Mouse (Mus musculus) heart, embryonic 16.5 days (tissue): Measurements from ENCODE around the gene Sf3b6. TPM values are rescaled to one million over a fixed set of nuclear protein-coding genes. Genes with fewer than 3 reads are reported as not detected.

Experiments
- ATAC-seq: fragments of 200-750 bp; cut with Nextera tagmentation; replicated peaks from 2 replicates; pipeline ENCODE4 v1.8.0; 2017; ENCODE audit warnings: moderate number of reproducible peaks; ENCODE audit not compliant: insufficient read depth, low FRiP score; ENCODE audit errors: extremely low read depth
- H3K27ac ChIP-seq: fragments of 300-500 bp; sonication (generic); 2 replicates; pipeline ENCODE4 v1.5.1; 2014; ENCODE audit warnings: mild to moderate bottlenecking, low read length, control low read depth, moderate library complexity
- H3K27me3 ChIP-seq: fragments of 300-500 bp; sonication (generic); 2 replicates; pipeline ENCODE4 v1.6.1; 2014; ENCODE audit warnings: low read length, mixed read lengths; ENCODE audit not compliant: control insufficient read depth, insufficient read depth
- H3K36me3 ChIP-seq: fragments of 300-500 bp; sonication (generic); 2 replicates; pipeline ENCODE4 v1.6.1; 2014; ENCODE audit not compliant: control insufficient read depth, insufficient read depth
- H3K4me1 ChIP-seq: fragments of 300-500 bp; sonication (generic); 2 replicates; pipeline ENCODE4 v1.6.1; 2014; ENCODE audit warnings: low read length, mixed read lengths; ENCODE audit not compliant: control insufficient read depth, insufficient read depth
- H3K4me2 ChIP-seq: fragments of 300-500 bp; sonication (generic); 2 replicates; pipeline ENCODE4 v1.6.1; 2014; ENCODE audit warnings: low read depth, mild to moderate bottlenecking, control low read depth, low read length
- H3K4me3 ChIP-seq: fragments of 300-500 bp; sonication (generic); 2 replicates; pipeline ENCODE4 v1.5.1; 2014; ENCODE audit warnings: mild to moderate bottlenecking, control low read depth, low read length
- H3K9ac ChIP-seq: fragments of 300-500 bp; sonication (generic); 2 replicates; pipeline ENCODE4 v1.6.1; 2014; ENCODE audit warnings: low read length, control low read depth
- H3K9me3 ChIP-seq: fragments of 300-500 bp; sonication (generic); replicated peaks from 2 replicates; pipeline ENCODE4 v1.6.1; 2016; ENCODE audit warnings: low read length; ENCODE audit not compliant: control insufficient read depth
- WGBS: fragments of 180-500 bp; shearing (Covaris S2); extraction: QIAGEN DNeasy Blood & Tissue Kit; methylation state at CpG from one replicate; pipeline ENCODE4 v1.1.7; 2014; 5-methylcytosine and 5-hydroxymethylcytosine counted together
- polyA plus RNA-seq: library from polyadenylated mRNA; unstranded; fragments of >200 nt; fragmentation: Nextera tagmentation; extraction: Ambion mirVana; gene quantifications from 2 replicates; pipeline ENCODE4 v1.2.1, GENCODE M21; 2015

The Sf3b6 gene
- polyA plus RNA-seq, 1 experiment from 2014 or later = 147 TPM

DNA sequence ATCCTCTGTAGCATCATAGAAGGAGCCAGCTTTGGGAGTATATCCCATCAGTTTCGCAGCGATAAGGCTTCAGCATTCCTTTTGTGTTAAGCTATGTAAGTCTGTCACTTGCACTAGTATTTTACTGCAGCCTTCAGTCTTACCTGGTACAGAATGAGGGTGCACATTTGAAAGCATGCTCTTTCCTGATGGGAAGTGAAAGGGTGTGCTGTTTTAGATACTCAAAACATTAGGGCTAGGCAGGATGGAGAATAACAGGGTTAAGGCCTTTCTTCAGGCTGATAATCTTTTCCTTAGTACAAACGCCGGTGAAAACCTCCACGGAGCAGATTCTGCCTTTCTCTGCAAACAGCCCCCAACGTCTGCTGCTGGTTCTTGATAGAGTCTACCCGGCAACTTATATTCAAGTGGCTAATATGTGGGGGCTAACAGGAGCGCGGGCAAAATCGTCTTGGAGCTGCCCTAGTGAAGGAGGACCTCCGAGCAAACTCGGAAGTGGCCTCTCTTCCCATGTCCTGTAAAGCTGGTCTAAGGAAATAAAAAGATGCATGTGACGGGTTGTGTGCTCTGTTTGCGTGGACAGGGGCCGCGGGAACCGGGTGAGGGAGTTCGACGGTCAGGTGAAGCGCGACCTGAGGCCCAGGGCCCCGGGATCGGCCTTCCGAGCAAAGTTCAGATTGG is 524 bp upstream of the Sf3b6 start:
- WGBS = 7% methylated on average over 24 of the region's 24 CpGs
- Histone ChIP-seq H3K4me3 (peak overlapping the region; percentile 98), H3K9me3 (no peaks in the 10 kb centered on the region), H3K9ac (peak overlapping the region; percentile 89), H3K4me1 (peaks cover 14% of the 10 kb centered on the region), H3K27ac (peak overlapping the region; percentile 92), H3K27me3 (no peaks in the 10 kb centered on the region), H3K4me2 (peak overlapping the region; percentile 92), H3K36me3 (peaks cover 13% of the 10 kb centered on the region)
- ATAC-seq = peak; percentile 65

DNA sequence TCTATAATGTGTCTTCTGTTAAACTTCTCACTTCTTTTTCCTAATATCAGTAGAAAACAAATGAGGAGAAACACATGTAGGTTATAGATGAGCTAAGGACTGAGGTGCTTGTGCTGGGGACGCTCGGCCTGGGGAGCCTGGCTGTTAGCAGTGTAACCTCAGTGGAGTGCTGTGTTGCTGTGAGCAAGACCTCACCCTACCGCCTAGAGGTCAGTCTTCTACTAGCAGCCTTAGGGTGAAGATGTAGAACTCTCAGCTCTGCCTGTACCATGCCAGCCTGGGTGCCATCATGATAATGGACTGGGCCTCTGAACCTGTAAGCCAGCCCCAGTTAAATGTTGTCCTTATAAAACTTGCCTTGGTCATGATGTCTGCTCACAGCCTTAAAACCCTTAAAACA is 9.9 kb downstream of the Sf3b6 start:
- H3K4me2 ChIP-seq = no peak overlapping the region
- peaks cover 16% of the 10 kb centered on the region for H3K36me3 ChIP-seq
- no peak overlapping the region for H3K4me3 ChIP-seq
- no peaks in the 10 kb centered on the region for H3K9me3 ChIP-seq
- H3K9ac ChIP-seq = no peak overlapping the region
- no peak for ATAC-seq
- 68% methylated on average over 3 of the region's 3 CpGs for WGBS
- H3K4me1 ChIP-seq = no peaks in the 10 kb centered on the region
- H3K27me3 ChIP-seq = no peaks in the 10 kb centered on the region
- H3K27ac ChIP-seq = no peak overlapping the region

DNA sequence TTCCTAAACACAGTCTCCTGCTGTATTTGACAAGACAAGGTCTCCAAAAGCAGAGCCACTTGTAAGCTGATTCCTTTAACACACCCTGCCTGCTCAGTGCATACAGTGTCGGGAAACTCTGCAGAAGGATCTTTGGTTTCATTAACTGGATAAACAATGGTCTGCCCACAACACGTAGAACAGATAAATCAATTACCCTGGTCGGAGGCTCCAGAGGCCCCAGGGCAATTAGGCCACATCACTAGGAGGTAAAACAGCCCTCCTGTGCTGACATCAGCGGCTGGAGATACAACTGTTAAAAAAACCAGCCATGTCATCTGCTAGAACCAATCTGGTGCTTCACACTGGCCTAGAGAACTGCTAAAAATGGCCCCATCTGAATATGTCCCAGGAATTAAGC is 19.6 kb downstream of the Sf3b6 start:
- Histone ChIP-seq H3K27me3 (no peaks in the 10 kb centered on the region), H3K4me1 (peaks cover 7% of the 10 kb centered on the region; the same call in 1 of the 2 replicates), H3K4me2 (no peak overlapping the region), H3K36me3 (no peaks in the 10 kb centered on the region; the same call in 1 of the 2 replicates), H3K27ac (no peak overlapping the region), H3K9ac (no peak overlapping the region), H3K4me3 (no peak overlapping the region), H3K9me3 (no peaks in the 10 kb centered on the region)
- ATAC-seq = no peak
- 49% methylated on average over 4 of the region's 4 CpGs for WGBS

DNA sequence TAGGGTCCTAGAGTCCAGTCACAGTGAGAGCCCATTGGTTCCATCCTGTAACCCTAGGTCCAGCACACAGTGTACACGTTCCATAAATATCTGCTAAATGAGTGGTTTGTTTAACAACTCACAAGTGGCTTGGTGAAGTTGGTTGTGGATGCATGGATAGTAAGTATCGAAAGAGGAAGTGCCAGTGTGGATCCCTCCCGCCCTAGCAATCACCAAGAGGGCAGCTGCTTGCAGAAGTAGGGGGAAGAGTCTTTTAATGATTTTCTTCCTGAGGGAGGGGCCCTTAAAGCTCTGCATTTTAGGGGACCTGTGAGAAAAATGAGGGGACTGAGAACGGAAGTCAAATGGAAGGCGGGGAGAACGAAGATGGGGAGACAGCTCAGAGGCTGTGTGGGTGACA is 22.7 kb downstream of the Sf3b6 start:
- WGBS = 50% methylated on average over 6 of the region's 6 CpGs
- no peaks in the 10 kb centered on the region; the same call in 1 of the 2 replicates for H3K27me3 ChIP-seq
- no peaks in the 10 kb centered on the region for H3K36me3 ChIP-seq
- H3K4me1 ChIP-seq = peaks cover 16% of the 10 kb centered on the region
- no peak overlapping the region for H3K9ac ChIP-seq
- no peak overlapping the region for H3K4me3 ChIP-seq
- no peak overlapping the region for H3K27ac ChIP-seq
- no peak for ATAC-seq
- peak overlapping the region; percentile 80; the same call in 1 of the 2 replicates for H3K4me2 ChIP-seq
- H3K9me3 ChIP-seq = no peaks in the 10 kb centered on the region

DNA sequence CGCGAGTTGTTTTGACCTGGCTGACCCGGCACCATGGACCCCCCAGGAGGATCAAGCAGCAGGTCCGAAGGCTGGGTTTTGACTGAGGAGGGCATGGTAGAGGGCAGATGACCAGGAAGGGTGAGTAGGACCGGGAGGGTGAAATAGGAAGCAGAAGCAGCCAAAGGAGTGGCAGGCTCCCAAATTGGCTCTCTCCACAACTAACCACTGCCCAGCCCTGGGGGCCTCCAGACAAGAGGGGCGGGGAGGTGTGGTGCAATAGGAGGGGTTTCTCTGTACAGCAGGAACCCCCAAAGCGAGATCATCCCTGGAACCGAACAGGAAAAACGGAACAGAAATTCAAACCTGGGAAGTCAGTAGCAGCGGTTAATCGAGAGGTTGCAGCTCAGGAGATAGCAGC is 23.4 kb downstream of the Sf3b6 start:
- Histone ChIP-seq H3K9me3 (no peaks in the 10 kb centered on the region), H3K4me2 (peak overlapping the region; percentile 80), H3K36me3 (no peaks in the 10 kb centered on the region), H3K4me1 (peaks cover 16% of the 10 kb centered on the region), H3K27ac (no peak overlapping the region), H3K4me3 (peak overlapping the region; percentile 73), H3K27me3 (no peaks in the 10 kb centered on the region; the same call in 1 of the 2 replicates), H3K9ac (peak overlapping the region; percentile 76)
- WGBS = 3% methylated on average over 11 of the region's 11 CpGs
- ATAC-seq = no peak

DNA sequence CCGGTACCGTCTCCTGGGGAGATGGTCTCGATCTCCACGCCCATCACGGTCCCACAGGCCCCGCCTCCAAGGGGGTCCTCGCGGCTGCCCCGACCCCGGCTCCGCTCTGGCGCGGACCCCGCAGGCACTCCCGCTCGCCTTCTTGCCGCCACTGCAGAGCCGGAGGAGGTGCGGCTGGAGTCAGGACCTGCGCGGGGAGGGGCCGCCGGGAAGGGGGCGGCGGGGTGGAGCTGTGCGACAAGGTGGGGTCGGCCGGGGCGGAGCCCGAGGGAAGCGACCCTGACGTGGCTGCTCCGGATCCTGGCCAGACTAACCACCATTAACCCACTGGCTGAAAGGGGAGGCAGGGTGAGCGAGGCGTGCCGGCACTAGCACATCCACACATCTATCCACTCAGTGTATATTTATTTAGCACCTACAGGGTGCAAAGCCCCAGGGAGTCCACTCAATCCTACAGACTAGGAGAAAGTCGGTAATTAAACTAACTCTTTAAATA is 24.1 kb downstream of the Sf3b6 start, which contains the start of gene Fkbp1b:
Gene Fkbp1b, minus strand, starts transcription at position 200 of the 496 bp plus-strand sequence.
- H3K27me3 ChIP-seq = no peaks in the 10 kb centered on the region; the same call in 1 of the 2 replicates
- peaks cover 16% of the 10 kb centered on the region for H3K4me1 ChIP-seq
- no peaks in the 10 kb centered on the region for H3K36me3 ChIP-seq
- WGBS = 1% methylated on average over 37 of the region's 37 CpGs
- no peak within 1 kb of the TSS for H3K27ac ChIP-seq
- no peaks in the 10 kb centered on the region for H3K9me3 ChIP-seq
- H3K4me3 ChIP-seq = peak within 1 kb of the TSS; percentile 73
- peak within 1 kb of the TSS; percentile 80 for H3K4me2 ChIP-seq
- peak within 1 kb of the TSS; percentile 76 for H3K9ac ChIP-seq
- peak; percentile 53 for ATAC-seq

DNA sequence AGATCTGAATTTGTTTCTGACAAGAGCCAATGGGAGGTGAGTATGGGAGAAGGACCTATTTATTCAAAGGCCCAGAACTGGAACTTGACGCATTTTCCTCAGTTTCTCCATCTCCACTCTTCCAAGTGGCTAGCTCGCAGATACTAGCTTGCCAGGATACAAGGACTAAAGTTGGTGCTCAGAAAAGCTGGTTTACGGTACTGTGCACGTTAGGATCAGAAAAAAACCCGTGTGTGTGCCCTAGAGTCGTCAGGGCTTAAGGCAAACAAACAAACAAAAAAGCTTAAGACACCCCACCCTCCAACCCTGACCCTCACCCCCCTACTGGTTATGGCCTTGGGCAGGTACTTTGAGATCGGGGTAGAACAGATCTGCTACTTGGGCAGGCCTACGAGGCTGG is 25.1 kb downstream of the Sf3b6 start:
- no peak overlapping the region; the same call in 1 of the 2 replicates for H3K4me2 ChIP-seq
- WGBS = 92% methylated on average over 8 of the region's 8 CpGs
- H3K4me3 ChIP-seq = no peak overlapping the region
- H3K9ac ChIP-seq = no peak overlapping the region
- no peaks in the 10 kb centered on the region; the same call in 1 of the 2 replicates for H3K27me3 ChIP-seq
- no peak overlapping the region for H3K27ac ChIP-seq
- no peaks in the 10 kb centered on the region for H3K9me3 ChIP-seq
- peaks cover 16% of the 10 kb centered on the region for H3K4me1 ChIP-seq
- H3K36me3 ChIP-seq = no peaks in the 10 kb centered on the region
- ATAC-seq = no peak

DNA sequence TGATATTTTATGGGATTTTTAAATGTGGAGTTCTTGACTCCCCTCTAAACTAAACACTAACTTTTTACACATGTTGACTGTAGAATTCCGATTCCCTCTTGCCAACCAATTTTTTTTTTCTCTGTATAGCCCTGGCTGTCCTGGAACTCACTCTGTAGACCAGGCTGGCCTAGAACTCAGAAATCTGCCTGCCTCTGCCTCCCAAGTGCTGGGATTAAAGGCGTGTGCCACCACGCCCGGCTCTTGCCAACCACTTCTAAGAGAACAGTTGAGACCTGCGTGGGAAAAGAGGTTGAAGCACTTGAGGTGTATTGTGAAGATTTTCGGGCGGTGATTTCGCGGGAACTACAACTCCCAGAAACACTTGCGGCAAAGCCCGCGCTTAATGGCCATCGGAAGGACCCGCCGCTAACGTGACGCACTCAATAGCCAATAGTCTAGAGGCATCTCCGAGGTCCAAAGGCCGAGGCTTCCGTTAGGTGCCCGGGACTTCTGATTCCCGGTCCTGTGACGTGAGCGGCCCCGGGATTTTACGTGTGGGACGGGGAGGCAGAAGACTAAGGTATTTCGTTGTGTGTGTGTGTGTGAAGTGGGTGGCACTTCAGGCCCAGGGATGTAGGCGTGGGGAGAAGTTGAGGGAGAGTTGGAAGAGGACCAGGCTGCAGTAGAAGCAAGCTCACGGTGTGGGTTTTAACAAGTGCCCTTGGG is 25.7 kb downstream of the Sf3b6 start, which contains the start of gene Wdcp:
Gene Wdcp, plus strand, starts transcription at position 414 of the 708 bp plus-strand sequence.
- H3K27ac ChIP-seq = peak within 1 kb of the TSS; percentile 89
- H3K4me2 ChIP-seq = peak within 1 kb of the TSS; percentile 88
- H3K4me1 ChIP-seq = peaks cover 16% of the 10 kb centered on the region
- no peaks in the 10 kb centered on the region; the same call in 1 of the 2 replicates for H3K27me3 ChIP-seq
- H3K36me3 ChIP-seq = no peaks in the 10 kb centered on the region
- ATAC-seq = peak; percentile 93
- under 1% methylated on average over 30 of the region's 30 CpGs for WGBS
- no peaks in the 10 kb centered on the region for H3K9me3 ChIP-seq
- peak within 1 kb of the TSS; percentile 91 for H3K4me3 ChIP-seq
- peak within 1 kb of the TSS; percentile 84 for H3K9ac ChIP-seq

DNA sequence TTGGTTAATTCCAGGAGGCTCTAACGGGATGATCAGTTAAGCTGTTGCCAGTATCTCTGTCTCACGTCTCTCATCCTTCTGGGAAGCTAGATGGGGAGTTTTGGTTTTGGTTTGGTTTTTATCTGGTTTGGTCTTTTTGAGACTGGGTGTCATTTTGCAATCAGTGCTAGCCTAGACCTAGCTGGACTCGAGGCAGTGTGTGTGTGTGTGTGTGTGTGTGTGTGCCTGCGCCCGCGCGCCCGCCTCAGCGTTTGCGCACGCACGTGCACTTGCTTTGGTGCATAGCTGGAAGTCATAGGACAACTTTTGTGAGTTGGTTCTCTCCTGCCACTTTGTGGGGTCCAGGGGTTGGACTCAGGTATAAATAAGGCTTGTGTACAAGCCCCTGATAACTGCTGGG is 26.4 kb downstream of the Sf3b6 start:
- ATAC-seq = peak; percentile 59
- under 1% methylated on average over 12 of the region's 12 CpGs for WGBS

More for the DNA sequence above, 26.4 kb downstream of the Sf3b6 start:
- Histone ChIP-seq H3K4me3 (peak overlapping the region; percentile 91), H3K9me3 (no peaks in the 10 kb centered on the region), H3K9ac (peak overlapping the region; percentile 84), H3K36me3 (no peaks in the 10 kb centered on the region), H3K27me3 (no peaks in the 10 kb centered on the region; the same call in 1 of the 2 replicates), H3K4me2 (peak overlapping the region; percentile 88), H3K4me1 (peaks cover 16% of the 10 kb centered on the region), H3K27ac (peak overlapping the region; percentile 89)
